Mouse (Mus musculus): ENCODE data around the gene Mrgprf.

DNA sequence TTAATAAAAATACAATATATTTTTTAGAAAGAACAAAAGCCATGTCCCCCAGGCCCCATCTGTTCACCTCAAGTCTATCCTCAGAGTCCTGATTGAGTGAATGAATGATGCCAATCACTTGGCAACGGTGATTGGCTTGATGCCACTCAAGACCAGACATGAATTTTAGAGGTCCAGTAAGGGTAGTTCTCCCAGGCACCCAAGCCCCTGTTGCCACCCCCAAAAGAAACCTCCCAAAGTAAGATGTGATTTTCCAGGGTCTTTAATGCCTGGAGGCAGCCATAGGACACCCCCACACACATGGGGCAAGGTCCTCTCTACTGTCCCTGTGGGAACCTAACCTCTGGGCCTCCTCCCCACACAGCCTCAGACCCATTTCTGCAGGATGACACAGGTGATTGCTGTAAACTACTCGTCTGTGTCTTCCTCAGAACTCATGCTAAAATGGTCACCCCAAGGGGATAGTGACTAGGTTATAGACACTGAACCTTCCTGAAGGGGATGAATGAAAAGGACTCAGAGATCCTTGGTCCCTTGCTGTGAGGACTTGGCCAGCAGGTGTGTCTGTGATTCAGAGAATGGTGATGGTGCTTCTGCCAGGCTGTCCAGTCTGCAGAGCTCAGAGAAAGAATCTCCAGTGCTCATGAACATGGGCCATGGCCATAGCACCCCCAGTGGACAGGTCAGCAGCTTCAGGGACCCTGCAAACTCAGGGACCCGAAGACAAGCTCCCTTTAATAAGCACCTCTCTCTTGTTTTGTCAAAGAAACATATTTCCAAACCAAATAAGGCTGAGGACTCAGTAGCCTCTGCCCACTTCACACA lies 1.8 kb upstream of the Mrgprf start:
- TF ChIP-seq CTCF (IDR thresholded peaks at IDR 0.05; ENCODE audit: extremely low read depth, insufficient read depth, low read length) (no peak), POLR2A (IDR thresholded peaks at IDR 0.05; ENCODE audit: extremely low read depth, insufficient read depth, low read length) (no peak)

All from cortical plate, adult 2 months (tissue).